ENCODE assay signal across 19 mouse cellular contexts in the genomic region with DNA sequence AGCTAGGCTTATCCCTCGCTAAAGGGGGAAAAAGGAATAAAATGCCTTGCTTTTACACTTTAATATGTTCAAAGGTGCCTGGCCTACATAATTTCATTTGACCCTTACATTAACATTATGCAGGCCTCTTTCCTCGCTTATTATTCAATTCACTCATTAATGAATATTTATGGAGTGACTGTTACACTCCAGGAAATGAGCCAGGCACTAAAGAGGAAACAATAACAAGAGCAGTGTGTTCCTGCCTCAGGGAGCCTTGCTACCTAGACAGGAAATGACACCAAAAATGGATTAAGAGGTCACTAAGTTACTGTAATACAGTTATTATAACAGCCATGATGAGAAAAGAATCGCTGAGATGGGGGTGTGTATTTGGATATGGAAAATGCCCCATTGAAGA.
"Had no signal": no experiment of that assay in that cellular context is flagged by ENCODE, and none has a peak within 500 bp of the region (broad histone marks: within the 10 kb centered on the region; RNA-seq: fewer than 3 reads in every experiment).

No protein-coding gene starts in this region.

- H3K4me1 ChIP-seq: liver, embryonic 13.5 days; midbrain, embryonic 12.5 days; neural tube, embryonic 12.5 days; neural tube, embryonic 15.5 days; stomach, embryonic 15.5 days had no signal

- H3K9ac ChIP-seq: liver, embryonic 13.5 days; midbrain, embryonic 12.5 days; neural tube, embryonic 12.5 days; neural tube, embryonic 15.5 days; stomach, embryonic 15.5 days had no signal

- H3K9me3 ChIP-seq: liver, embryonic 13.5 days; midbrain, embryonic 12.5 days; neural tube, embryonic 12.5 days; neural tube, embryonic 15.5 days; stomach, embryonic 15.5 days had no signal

- H3K36me3 ChIP-seq: liver, embryonic 13.5 days; midbrain, embryonic 12.5 days; neural tube, embryonic 12.5 days; neural tube, embryonic 15.5 days; stomach, embryonic 15.5 days had no signal

- DNase-seq: kidney, adult 11 months; kidney, adult 9 months; kidney, postnatal 14 days; kidney, postnatal 4 days; layer of hippocampus, postnatal 36 days; left cerebral cortex, postnatal 4 days; liver, embryonic 13.5 days; lung, adult 2 months; lung, postnatal 14 days; lung, postnatal 4 days; right cerebral cortex, adult 18-20 months; right cerebral cortex, postnatal 14 days; right cerebral cortex, postnatal 4 days; thymus, postnatal 25 days had no signal

- H3K4me2 ChIP-seq: liver, embryonic 13.5 days; midbrain, embryonic 12.5 days; neural tube, embryonic 12.5 days; neural tube, embryonic 15.5 days; stomach, embryonic 15.5 days had no signal

- H3K4me3 ChIP-seq: left cerebral cortex, adult 2 months; liver, embryonic 13.5 days; midbrain, embryonic 12.5 days; neural tube, embryonic 12.5 days; neural tube, embryonic 15.5 days; stomach, embryonic 15.5 days had no signal

- H3K27ac ChIP-seq: left cerebral cortex, adult 2 months; liver, embryonic 13.5 days; midbrain, embryonic 12.5 days; neural tube, embryonic 12.5 days; neural tube, embryonic 15.5 days; stomach, embryonic 15.5 days had no signal

- H3K27me3 ChIP-seq: liver, embryonic 13.5 days; midbrain, embryonic 12.5 days; neural tube, embryonic 12.5 days; neural tube, embryonic 15.5 days; stomach, embryonic 15.5 days had no signal
